Mouse (Mus musculus) midbrain, embryonic 15.5 days (tissue): ENCODE data around the gene Ubxn7. TPM values are rescaled to one million over a fixed set of nuclear protein-coding genes. Genes with fewer than 3 reads are reported as not detected.

Experiments used
- polyA plus RNA-seq: library from polyadenylated mRNA; unstranded; fragments of >200 nt; fragmentation: Nextera tagmentation; extraction: Ambion mirVana; gene quantifications from 2 replicates; pipeline ENCODE4 v1.2.1, GENCODE M21; 2015

Ubxn7 gene
- polyA plus RNA-seq, 1 experiment from 2014 or later, result 22.0 TPM

Other genes with a start within 250 kb of the Ubxn7 start
- 106 and 109 TPM in 2 replicates for gene Pigx, start 232.5 kb upstream of the Ubxn7 start, polyA plus RNA-seq
- 43.2 and 45.2 TPM in 2 replicates for gene Cep19, start 232.5 kb upstream of the Ubxn7 start, polyA plus RNA-seq
- 8.4 and 8.6 TPM in 2 replicates for gene Nrros, start 166.7 kb upstream of the Ubxn7 start, polyA plus RNA-seq
- not detected in 2 replicates for gene Bex6, start 152.4 kb upstream of the Ubxn7 start, polyA plus RNA-seq
- 21.1 and 22.6 TPM in 2 replicates for gene Fbxo45, start 85.1 kb upstream of the Ubxn7 start, polyA plus RNA-seq
- gene Wdr53, start 85.0 kb upstream of the Ubxn7 start, polyA plus RNA-seq, result 13.7 and 15.6 TPM in 2 replicates
- 0.13 TPM in 1 of 2 replicates, not detected in the other for gene Smco1, start 60.8 kb upstream of the Ubxn7 start, polyA plus RNA-seq
- gene Rnf168, start 54.8 kb upstream of the Ubxn7 start, polyA plus RNA-seq, result 28.4 and 30.5 TPM in 2 replicates
- gene Tm4sf19, start 68.2 kb downstream of the Ubxn7 start, polyA plus RNA-seq, result not detected in 2 replicates
- gene Tctex1d2, start 87.4 kb downstream of the Ubxn7 start, polyA plus RNA-seq, result 34.8 and 35.4 TPM in 2 replicates
- gene Pcyt1a, start 98.7 kb downstream of the Ubxn7 start, polyA plus RNA-seq, result 49.8 and 55.1 TPM in 2 replicates
- gene Slc51a, start 155.6 kb downstream of the Ubxn7 start, polyA plus RNA-seq, result 0.20 and 0.50 TPM in 2 replicates
- not detected in 2 replicates for gene Zdhhc19, start 164.0 kb downstream of the Ubxn7 start, polyA plus RNA-seq